Mouse (Mus musculus): Measurements from ENCODE around the gene Hspa1b. TPM values are rescaled to one million over a fixed set of nuclear protein-coding genes. Genes with fewer than 3 reads are reported as not detected.

Hspa1b gene
- polyA plus RNA-seq, 1 experiment, result 4.5 TPM

GRCm38 (mm10) chr17:34931735-34932098 is 27.3 kb downstream of the Hspa1b start:
- H3K4me3 ChIP-seq (replicated peaks), result peak overlapping the region; percentile 100
- peaks cover 45% of the 10 kb centered on the region for H3K36me3 ChIP-seq (replicated peaks; ENCODE audit: low read length)
- no peaks in the 10 kb centered on the region for H3K27me3 ChIP-seq (replicated peaks)
- no peak for TF ChIP-seq GATA1 (IDR thresholded peaks at IDR 0.05; ENCODE audit: borderline replicate concordance, low read length)
- no peaks in the 10 kb centered on the region for H3K9me3 ChIP-seq
- peaks cover 59% of the 10 kb centered on the region for H3K4me1 ChIP-seq

GRCm38 (mm10) chr17:34931061-34931734 is 27.8 kb downstream of the Hspa1b start, which contains the start of gene Neu1:
TSS of gene Neu1 (plus strand) at chr17:34931253.
- Histone ChIP-seq H3K4me3 (replicated peaks) (peak within 1 kb of the TSS; percentile 100), H3K36me3 (replicated peaks; ENCODE audit: low read length) (peaks cover 40% of the 10 kb centered on the region), H3K27me3 (replicated peaks) (no peaks in the 10 kb centered on the region), H3K9me3 (no peaks in the 10 kb centered on the region), H3K4me1 (peaks cover 64% of the 10 kb centered on the region)
- TF ChIP-seq GATA1 (IDR thresholded peaks at IDR 0.05; ENCODE audit: borderline replicate concordance, low read length) (no peak), FLI1 (IDR thresholded peaks at IDR 0.05; ENCODE audit: low read length) (no peak)

GRCm38 (mm10) chr17:34928841-34929240 is 30.2 kb downstream of the Hspa1b start:
- peaks cover 59% of the 10 kb centered on the region for H3K4me1 ChIP-seq
- H3K36me3 ChIP-seq (replicated peaks; ENCODE audit: low read length), result peaks cover 16% of the 10 kb centered on the region
- H3K9me3 ChIP-seq, result no peaks in the 10 kb centered on the region
- H3K4me3 ChIP-seq (replicated peaks), result no peak overlapping the region
- TF ChIP-seq FLI1 (IDR thresholded peaks at IDR 0.05; ENCODE audit: low read length) (no peak), GATA1 (IDR thresholded peaks at IDR 0.05; ENCODE audit: borderline replicate concordance, low read length) (no peak)
- H3K27me3 ChIP-seq (replicated peaks), result no peaks in the 10 kb centered on the region

GRCm38 (mm10) chr17:34927306-34928019 is 31.6 kb downstream of the Hspa1b start:
- peaks cover 9% of the 10 kb centered on the region for H3K27me3 ChIP-seq (replicated peaks)
- TF ChIP-seq FLI1 (IDR thresholded peaks at IDR 0.05; ENCODE audit: low read length) (no peak), GATA1 (IDR thresholded peaks at IDR 0.05; ENCODE audit: borderline replicate concordance, low read length) (no peak)

GRCm38 (mm10) chr17:34924258-34924657 is 34.8 kb downstream of the Hspa1b start:
- TF ChIP-seq GATA1 (IDR thresholded peaks at IDR 0.05; ENCODE audit: borderline replicate concordance, low read length) (no peak), FLI1 (IDR thresholded peaks at IDR 0.05; ENCODE audit: low read length) (no peak)
- Histone ChIP-seq H3K4me1 (peaks cover 41% of the 10 kb centered on the region), H3K4me3 (replicated peaks) (no peak overlapping the region), H3K27me3 (replicated peaks) (peaks cover 25% of the 10 kb centered on the region), H3K36me3 (replicated peaks; ENCODE audit: low read length) (no peaks in the 10 kb centered on the region), H3K9me3 (no peaks in the 10 kb centered on the region)

More at GRCm38 (mm10) chr17:34927306-34928019, 31.6 kb downstream of the Hspa1b start:
- Histone ChIP-seq H3K4me3 (replicated peaks) (peak overlapping the region; percentile 64), H3K4me1 (peaks cover 59% of the 10 kb centered on the region), H3K36me3 (replicated peaks; ENCODE audit: low read length) (peaks cover 2% of the 10 kb centered on the region), H3K9me3 (no peaks in the 10 kb centered on the region)

GRCm38 (mm10) chr17:34922939-34923338 is 36.1 kb downstream of the Hspa1b start:
- no peaks in the 10 kb centered on the region for H3K9me3 ChIP-seq
- H3K27me3 ChIP-seq (replicated peaks), result peaks cover 35% of the 10 kb centered on the region
- no peak overlapping the region for H3K4me3 ChIP-seq (replicated peaks)
- no peaks in the 10 kb centered on the region for H3K36me3 ChIP-seq (replicated peaks; ENCODE audit: low read length)
- H3K4me1 ChIP-seq, result peaks cover 36% of the 10 kb centered on the region
- TF ChIP-seq FLI1 (IDR thresholded peaks at IDR 0.05; ENCODE audit: low read length) (no peak), GATA1 (IDR thresholded peaks at IDR 0.05; ENCODE audit: borderline replicate concordance, low read length) (no peak)

GRCm38 (mm10) chr17:34917188-34917587 is 41.9 kb downstream of the Hspa1b start:
- no peak overlapping the region for H3K4me3 ChIP-seq (replicated peaks)
- H3K27me3 ChIP-seq (replicated peaks), result peaks cover 30% of the 10 kb centered on the region
- peaks cover 23% of the 10 kb centered on the region for H3K36me3 ChIP-seq (replicated peaks; ENCODE audit: low read length)
- TF ChIP-seq GATA1 (IDR thresholded peaks at IDR 0.05; ENCODE audit: borderline replicate concordance, low read length) (no peak), FLI1 (IDR thresholded peaks at IDR 0.05; ENCODE audit: low read length) (no peak)
- no peaks in the 10 kb centered on the region for H3K9me3 ChIP-seq
- H3K4me1 ChIP-seq, result peaks cover 24% of the 10 kb centered on the region

GRCm38 (mm10) chr17:34916316-34916715 is 42.7 kb downstream of the Hspa1b start:
- Histone ChIP-seq H3K27me3 (replicated peaks) (peaks cover 24% of the 10 kb centered on the region), H3K9me3 (no peaks in the 10 kb centered on the region), H3K36me3 (replicated peaks; ENCODE audit: low read length) (peaks cover 32% of the 10 kb centered on the region), H3K4me3 (replicated peaks) (no peak overlapping the region), H3K4me1 (peaks cover 24% of the 10 kb centered on the region)
- TF ChIP-seq GATA1 (IDR thresholded peaks at IDR 0.05; ENCODE audit: borderline replicate concordance, low read length) (no peak), FLI1 (IDR thresholded peaks at IDR 0.05; ENCODE audit: low read length) (no peak)

GRCm38 (mm10) chr17:34915410-34915831 is 43.6 kb downstream of the Hspa1b start:
- H3K36me3 ChIP-seq (replicated peaks; ENCODE audit: low read length), result peaks cover 41% of the 10 kb centered on the region
- peaks cover 17% of the 10 kb centered on the region for H3K27me3 ChIP-seq (replicated peaks)
- peak overlapping the region; percentile 40 for H3K4me3 ChIP-seq (replicated peaks)
- TF ChIP-seq FLI1 (IDR thresholded peaks at IDR 0.05; ENCODE audit: low read length), result no peak
- no peak for TF ChIP-seq GATA1 (IDR thresholded peaks at IDR 0.05; ENCODE audit: borderline replicate concordance, low read length)
- H3K4me1 ChIP-seq, result peaks cover 32% of the 10 kb centered on the region
- no peaks in the 10 kb centered on the region for H3K9me3 ChIP-seq

Measured in megakaryocyte, embryonic 14.5 days (primary cell).